Mouse (Mus musculus) liver, embryonic 13.5 days (tissue): ENCODE data around the gene Bhlhe41. TPM values are rescaled to one million over a fixed set of nuclear protein-coding genes. Genes with fewer than 3 reads are reported as not detected.

Source experiments
- ATAC-seq: fragments of 200-750 bp; cut with Nextera tagmentation; 2 replicates; pipeline ENCODE4 v1.8.0; 2017; ENCODE audit warnings: low read depth, mild to moderate bottlenecking, moderate number of reproducible peaks, moderate library complexity
- DNase-seq: peaks from one replicate; pipeline ENCODE4 v3.0.0; 2022
- H3K27ac ChIP-seq: fragments of 300-500 bp; sonication (generic); 2 replicates; pipeline ENCODE4 v1.5.1; 2015; ENCODE audit warnings: moderate library complexity, mild to moderate bottlenecking, inconsistent platforms
- H3K27me3 ChIP-seq: fragments of 300-500 bp; sonication (generic); 2 replicates; pipeline ENCODE4 v1.6.1; 2015; ENCODE audit warnings: mild to moderate bottlenecking, inconsistent platforms
- H3K36me3 ChIP-seq: fragments of 300-500 bp; sonication (generic); 2 replicates; pipeline ENCODE4 v1.6.1; 2015; ENCODE audit warnings: mild to moderate bottlenecking, inconsistent platforms
- H3K4me1 ChIP-seq: fragments of 300-500 bp; sonication (generic); replicated peaks from 2 replicates; pipeline ENCODE4 v1.6.1; 2015; ENCODE audit warnings: inconsistent platforms
- H3K4me2 ChIP-seq: fragments of 300-500 bp; sonication (generic); 2 replicates; pipeline ENCODE4 v1.6.1; 2015; ENCODE audit warnings: inconsistent platforms, mild to moderate bottlenecking, moderate library complexity
- H3K4me3 ChIP-seq: fragments of 300-500 bp; sonication (generic); replicated peaks from 2 replicates; pipeline ENCODE4 v1.5.1; 2015; ENCODE audit warnings: mild to moderate bottlenecking, inconsistent platforms
- H3K9ac ChIP-seq: fragments of 300-500 bp; sonication (generic); 2 replicates; pipeline ENCODE4 v1.6.1; 2015; ENCODE audit warnings: mild to moderate bottlenecking, inconsistent platforms
- H3K9me3 ChIP-seq: fragments of 300-500 bp; sonication (generic); replicated peaks from 2 replicates; pipeline ENCODE4 v1.6.1; 2016; ENCODE audit warnings: inconsistent platforms
- WGBS: fragments of 180-500 bp; shearing (Covaris S2); methylation state at CpG from one replicate; pipeline ENCODE4 v1.1.7; 2015; ENCODE audit not compliant: insufficient replicate concordance; 5-methylcytosine and 5-hydroxymethylcytosine counted together
- polyA plus RNA-seq: library from polyadenylated mRNA; unstranded; fragments of >200 nt; fragmentation: Nextera tagmentation; extraction: Ambion mirVana; gene quantifications from 2 replicates; pipeline ENCODE4 v1.2.1, GENCODE M21; 2015

Gene Bhlhe41
- polyA plus RNA-seq, 1 experiment from 2014 or later, result 0.08 TPM

DNA sequence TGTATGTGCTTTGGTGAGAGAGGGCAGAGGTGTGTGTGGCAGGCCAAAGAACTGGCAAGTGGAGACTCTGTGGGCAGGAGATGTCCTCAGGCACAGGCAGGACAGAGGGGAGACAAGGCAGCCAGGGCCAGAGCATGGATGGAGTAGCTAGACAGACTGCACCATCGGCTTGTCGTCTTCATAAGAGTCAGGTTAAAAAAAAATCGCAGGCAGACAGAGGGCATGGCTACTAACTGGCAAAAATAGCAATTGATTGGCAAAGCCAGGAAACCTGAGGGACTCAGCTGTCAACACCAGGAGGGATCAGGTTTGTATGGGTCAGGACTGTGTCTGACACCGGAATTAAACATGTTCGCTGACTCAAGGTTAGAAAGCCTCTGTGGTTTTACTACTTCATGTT, 10.6 kb downstream of the Bhlhe41 start:
- H3K9ac ChIP-seq, result no peak overlapping the region
- no peak overlapping the region for H3K27ac ChIP-seq
- ATAC-seq (no peak), DNase-seq (no peak)
- no peak overlapping the region for H3K4me3 ChIP-seq
- peaks cover 12% of the 10 kb centered on the region for H3K4me1 ChIP-seq
- 71% methylated on average over 5 of the region's 5 CpGs for WGBS
- 0 out of 2 replicates have a peak, but pooled peaks cover 7% of the 10 kb centered on the region for H3K27me3 ChIP-seq
- H3K9me3 ChIP-seq, result no peaks in the 10 kb centered on the region
- H3K4me2 ChIP-seq, result no peak overlapping the region
- no peaks in the 10 kb centered on the region for H3K36me3 ChIP-seq

DNA sequence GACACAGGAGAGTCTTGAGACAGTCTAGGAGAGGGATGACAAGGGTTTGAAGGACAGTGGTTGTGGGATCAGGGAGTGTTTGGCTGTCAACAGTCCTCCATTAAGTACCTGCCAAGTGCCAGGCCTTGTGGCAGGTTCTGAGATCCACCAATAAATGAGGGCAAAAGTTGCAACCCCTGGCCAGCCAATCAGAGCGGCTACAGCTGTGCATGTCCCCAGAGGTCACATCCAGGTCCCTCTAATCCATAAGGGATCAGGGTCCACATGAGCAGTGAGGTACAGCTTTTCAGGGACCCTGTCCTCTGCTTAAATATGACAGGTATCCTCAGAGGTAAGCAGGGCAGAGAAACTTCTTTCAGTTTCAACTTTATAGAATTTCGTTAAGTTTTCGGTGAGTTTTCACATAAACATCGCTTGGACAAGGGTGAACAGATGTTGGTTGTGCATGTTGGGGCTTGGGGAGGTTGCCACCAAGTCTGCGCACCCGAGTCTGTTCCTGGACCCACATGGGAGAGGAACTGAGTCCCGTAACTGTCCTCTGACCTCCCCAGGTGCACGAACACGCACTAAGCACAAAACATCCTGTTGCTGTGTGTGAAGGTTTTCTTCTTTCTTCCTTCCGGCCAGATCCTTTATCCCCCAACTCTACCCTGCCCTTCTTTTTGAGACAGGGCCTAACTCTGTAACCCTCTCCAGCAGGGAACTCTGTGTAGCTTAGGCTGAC, 11.8 kb downstream of the Bhlhe41 start:
- no peaks in the 10 kb centered on the region for H3K9me3 ChIP-seq
- H3K9ac ChIP-seq, result no peak overlapping the region
- H3K4me1 ChIP-seq, result peaks cover 12% of the 10 kb centered on the region
- WGBS, result 79% methylated on average over 10 of the region's 10 CpGs
- ATAC-seq, result no peak
- no peak for DNase-seq
- H3K27me3 ChIP-seq, result 0 out of 2 replicates have a peak, but pooled peaks cover 7% of the 10 kb centered on the region
- no peak overlapping the region for H3K27ac ChIP-seq
- no peak overlapping the region for H3K4me2 ChIP-seq
- no peak overlapping the region for H3K4me3 ChIP-seq
- no peaks in the 10 kb centered on the region for H3K36me3 ChIP-seq

DNA sequence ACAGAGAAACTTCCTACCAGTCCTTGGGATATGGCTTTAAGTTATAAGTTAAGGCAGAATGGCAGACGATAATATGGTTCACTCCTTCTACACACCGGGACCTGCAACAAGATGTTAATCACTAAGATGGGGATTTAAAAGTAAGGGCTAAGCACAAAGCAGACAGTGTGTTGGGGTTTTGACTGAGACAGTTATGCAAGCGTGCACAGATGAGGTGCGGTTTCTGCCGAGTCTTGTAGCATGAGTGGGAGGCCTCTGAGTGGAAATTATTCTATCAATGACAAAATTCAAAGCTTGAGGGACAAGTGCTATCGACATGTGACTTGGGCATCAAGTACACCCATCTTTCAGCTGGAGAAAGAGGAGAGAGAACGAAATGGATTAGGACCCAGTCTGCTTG, 12.7 kb downstream of the Bhlhe41 start:
- Histone ChIP-seq H3K4me3 (no peak overlapping the region), H3K4me1 (peaks cover 12% of the 10 kb centered on the region), H3K27ac (no peak overlapping the region), H3K36me3 (no peaks in the 10 kb centered on the region), H3K4me2 (no peak overlapping the region), H3K9ac (no peak overlapping the region), H3K27me3 (0 out of 2 replicates have a peak, but pooled peaks cover 4% of the 10 kb centered on the region), H3K9me3 (no peaks in the 10 kb centered on the region)
- ATAC-seq (no peak), DNase-seq (no peak)
- WGBS, result 80% methylated on average over 7 of the region's 7 CpGs

DNA sequence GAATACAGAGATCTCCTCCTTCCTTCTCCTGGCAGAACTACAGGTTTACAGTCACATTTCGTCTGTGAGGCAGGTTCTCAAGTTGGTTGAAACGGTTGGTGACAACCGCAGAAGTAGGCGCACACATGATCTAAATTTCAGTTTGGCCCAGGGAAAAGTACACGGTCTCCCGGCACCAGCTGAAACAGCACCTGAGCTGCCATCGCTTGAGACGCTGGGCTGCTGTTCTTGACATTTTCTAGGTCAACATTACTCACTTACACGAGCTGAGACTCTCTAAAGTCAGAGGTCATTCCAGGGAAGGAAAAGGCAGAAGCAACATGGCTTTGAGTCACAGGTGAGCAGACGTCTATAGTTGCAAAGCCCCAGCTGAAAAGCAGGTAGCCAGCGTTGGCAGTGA, 13.4 kb downstream of the Bhlhe41 start:
- DNase-seq (no peak), ATAC-seq (no peak)
- Histone ChIP-seq H3K27me3 (no peaks in the 10 kb centered on the region), H3K36me3 (no peaks in the 10 kb centered on the region), H3K4me3 (no peak overlapping the region), H3K9ac (no peak overlapping the region), H3K27ac (no peak overlapping the region), H3K4me2 (no peak overlapping the region), H3K4me1 (peaks cover 12% of the 10 kb centered on the region), H3K9me3 (no peaks in the 10 kb centered on the region)
- WGBS, result 65% methylated on average over 11 of the region's 11 CpGs

DNA sequence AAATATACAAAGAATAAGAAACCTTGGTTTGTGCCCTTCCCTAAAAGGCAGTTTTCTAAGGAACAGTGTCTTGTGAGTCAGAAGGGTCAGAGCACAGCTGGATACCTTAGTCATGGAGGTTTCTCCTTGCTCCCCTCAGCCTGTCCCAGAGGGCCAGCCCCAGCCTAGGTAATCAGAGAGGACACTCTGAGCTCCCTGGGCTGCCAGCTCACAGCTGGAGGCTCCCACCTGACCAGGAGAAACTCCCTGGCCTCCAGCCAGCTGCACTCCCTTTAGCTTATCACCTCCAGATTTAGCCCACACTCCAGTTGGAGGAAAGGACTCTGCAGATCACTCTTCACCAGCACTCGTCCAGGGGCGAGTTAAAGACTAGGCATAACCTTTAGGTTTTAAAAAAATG, 14.6 kb downstream of the Bhlhe41 start:
- H3K36me3 ChIP-seq, result no peaks in the 10 kb centered on the region
- no peak overlapping the region for H3K4me3 ChIP-seq
- no peak for DNase-seq
- H3K4me1 ChIP-seq, result peaks cover 8% of the 10 kb centered on the region
- WGBS, result 19% methylated on average over 2 of the region's 2 CpGs
- H3K27me3 ChIP-seq, result no peaks in the 10 kb centered on the region
- H3K27ac ChIP-seq, result no peak overlapping the region
- H3K9ac ChIP-seq, result no peak overlapping the region
- no peaks in the 10 kb centered on the region for H3K9me3 ChIP-seq
- no peak for ATAC-seq
- H3K4me2 ChIP-seq, result no peak overlapping the region

DNA sequence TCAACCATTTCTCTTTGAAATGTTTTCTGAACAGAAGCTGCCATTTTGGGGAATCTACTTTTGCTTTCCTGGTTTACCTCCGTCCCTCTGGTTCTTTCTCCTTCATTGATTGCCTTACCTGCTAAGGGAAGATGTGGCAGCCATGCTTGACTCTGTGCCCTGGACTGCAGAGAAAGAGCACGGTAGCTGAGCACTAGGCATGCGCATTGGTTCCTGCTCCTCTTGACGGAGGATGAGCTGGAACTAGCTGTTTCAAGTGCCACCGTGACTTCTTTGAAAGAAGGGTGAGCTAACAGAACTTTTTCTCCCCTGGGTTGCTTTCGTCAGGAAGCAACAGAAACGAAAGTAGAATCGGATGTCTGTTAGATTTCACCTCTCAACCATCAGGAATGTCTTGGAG, 17.7 kb downstream of the Bhlhe41 start:
- Histone ChIP-seq H3K4me2 (no peak overlapping the region), H3K4me3 (no peak overlapping the region), H3K9ac (no peak overlapping the region), H3K27me3 (no peaks in the 10 kb centered on the region), H3K9me3 (no peaks in the 10 kb centered on the region), H3K36me3 (no peaks in the 10 kb centered on the region), H3K4me1 (no peaks in the 10 kb centered on the region), H3K27ac (no peak overlapping the region)
- WGBS, result 77% methylated on average over 8 of the region's 8 CpGs
- DNase-seq (no peak), ATAC-seq (no peak)

DNA sequence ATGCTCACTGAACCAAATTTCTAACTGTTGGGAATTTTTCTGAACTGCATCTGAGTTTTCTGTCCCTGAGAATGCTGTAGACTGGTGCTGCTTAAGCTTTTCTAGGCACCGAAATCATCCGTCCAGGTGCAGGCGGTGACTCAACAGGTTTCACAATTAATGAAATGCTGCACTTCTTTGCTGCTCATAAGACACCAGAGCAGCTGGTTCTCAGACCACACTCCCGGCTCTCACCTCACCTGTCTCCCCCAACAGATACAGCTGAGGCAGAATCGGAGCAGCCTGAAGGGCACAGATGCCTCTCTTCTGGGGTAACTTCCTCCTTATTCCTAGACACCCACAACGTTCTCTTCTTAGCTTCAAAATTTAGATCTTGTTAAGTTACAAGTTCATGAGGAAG, 18.4 kb downstream of the Bhlhe41 start:
- DNase-seq, result no peak
- H3K27me3 ChIP-seq, result no peaks in the 10 kb centered on the region
- 65% methylated on average over 6 of the region's 6 CpGs for WGBS
- H3K4me2 ChIP-seq, result no peak overlapping the region
- H3K36me3 ChIP-seq, result no peaks in the 10 kb centered on the region
- H3K9me3 ChIP-seq, result no peaks in the 10 kb centered on the region
- no peak overlapping the region for H3K9ac ChIP-seq
- no peaks in the 10 kb centered on the region for H3K4me1 ChIP-seq
- H3K4me3 ChIP-seq, result no peak overlapping the region
- no peak overlapping the region for H3K27ac ChIP-seq
- ATAC-seq, result no peak

DNA sequence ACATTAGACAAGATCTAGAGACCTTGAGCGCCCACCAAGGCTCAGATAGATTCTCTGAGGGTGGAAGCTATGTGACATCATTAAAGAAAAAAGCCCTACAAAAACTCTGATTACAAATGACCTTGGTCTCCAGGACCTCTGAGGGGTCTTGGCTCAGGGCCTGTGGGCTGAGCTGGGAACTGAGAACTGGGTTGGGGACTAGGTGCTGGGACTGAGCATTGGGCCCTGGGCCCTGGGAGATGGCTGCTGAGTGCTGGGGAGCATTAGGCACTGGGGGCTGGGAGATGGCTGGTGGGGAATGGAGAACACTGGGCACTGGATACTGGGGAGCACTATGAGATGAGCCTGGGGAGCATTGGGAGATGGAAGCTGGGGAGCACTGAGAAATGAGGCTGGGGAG, 19.3 kb downstream of the Bhlhe41 start:
- no peak for DNase-seq
- Histone ChIP-seq H3K27me3 (no peaks in the 10 kb centered on the region), H3K4me2 (no peak overlapping the region), H3K27ac (no peak overlapping the region), H3K36me3 (no peaks in the 10 kb centered on the region), H3K9ac (no peak overlapping the region), H3K4me3 (no peak overlapping the region), H3K4me1 (no peaks in the 10 kb centered on the region), H3K9me3 (no peaks in the 10 kb centered on the region)
- WGBS, result 44% methylated on average over 1 of the region's 1 CpGs
- ATAC-seq, result no peak

DNA sequence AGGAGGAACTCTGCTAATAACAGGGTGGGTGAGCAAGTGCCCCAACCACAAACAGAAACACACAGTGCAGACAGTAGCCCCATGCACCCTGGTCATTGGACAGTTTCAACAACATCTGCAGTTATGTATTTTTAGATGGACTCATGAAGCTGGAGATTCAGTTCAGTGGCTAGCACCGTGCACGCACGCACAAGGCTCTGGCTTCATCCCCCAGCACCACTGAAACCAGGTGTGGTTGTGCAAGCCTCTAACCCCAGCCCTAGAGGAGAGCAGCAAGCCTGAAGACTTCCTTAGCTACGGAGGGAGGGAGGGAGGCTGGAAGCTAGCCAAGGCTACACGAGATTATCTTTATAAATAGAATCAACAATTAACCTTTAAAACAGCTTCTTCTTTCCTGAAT, 19.7 kb downstream of the Bhlhe41 start:
- H3K36me3 ChIP-seq, result no peaks in the 10 kb centered on the region
- no peak overlapping the region for H3K4me3 ChIP-seq
- H3K27ac ChIP-seq, result no peak overlapping the region
- WGBS, result 57% methylated on average over 5 of the region's 5 CpGs
- H3K9me3 ChIP-seq, result no peaks in the 10 kb centered on the region
- DNase-seq (no peak), ATAC-seq (no peak)
- no peaks in the 10 kb centered on the region for H3K27me3 ChIP-seq
- H3K9ac ChIP-seq, result no peak overlapping the region
- H3K4me2 ChIP-seq, result no peak overlapping the region
- no peaks in the 10 kb centered on the region for H3K4me1 ChIP-seq

DNA sequence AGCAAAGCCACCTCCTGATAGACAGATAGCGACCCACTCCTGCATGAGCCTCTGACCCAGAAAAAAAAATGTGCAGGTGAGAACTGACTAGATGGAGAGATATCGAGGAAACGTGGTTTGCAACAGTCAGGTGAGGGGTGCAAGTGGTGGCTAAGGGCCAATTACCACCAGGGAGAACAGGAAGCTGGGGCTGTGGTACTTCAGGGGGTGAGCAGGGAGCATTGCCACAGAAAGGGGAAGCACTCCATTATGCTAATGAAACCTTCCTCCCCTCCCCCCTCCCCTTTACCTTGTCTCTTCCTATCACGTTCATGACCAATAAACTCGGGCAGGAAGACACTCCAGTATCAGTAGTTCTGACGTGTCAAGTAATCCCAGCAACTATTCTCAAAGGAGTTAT, 30.0 kb downstream of the Bhlhe41 start:
- H3K27me3 ChIP-seq, result 0 out of 2 replicates have a peak, but pooled peaks cover 3% of the 10 kb centered on the region
- WGBS, result 16% methylated on average over 6 of the region's 6 CpGs
- H3K4me3 ChIP-seq, result no peak overlapping the region
- no peak for DNase-seq
- no peak overlapping the region for H3K4me2 ChIP-seq
- H3K9ac ChIP-seq, result no peak overlapping the region
- no peak for ATAC-seq
- no peaks in the 10 kb centered on the region for H3K9me3 ChIP-seq
- no peak overlapping the region for H3K27ac ChIP-seq
- H3K36me3 ChIP-seq, result no peaks in the 10 kb centered on the region
- H3K4me1 ChIP-seq, result no peaks in the 10 kb centered on the region

DNA sequence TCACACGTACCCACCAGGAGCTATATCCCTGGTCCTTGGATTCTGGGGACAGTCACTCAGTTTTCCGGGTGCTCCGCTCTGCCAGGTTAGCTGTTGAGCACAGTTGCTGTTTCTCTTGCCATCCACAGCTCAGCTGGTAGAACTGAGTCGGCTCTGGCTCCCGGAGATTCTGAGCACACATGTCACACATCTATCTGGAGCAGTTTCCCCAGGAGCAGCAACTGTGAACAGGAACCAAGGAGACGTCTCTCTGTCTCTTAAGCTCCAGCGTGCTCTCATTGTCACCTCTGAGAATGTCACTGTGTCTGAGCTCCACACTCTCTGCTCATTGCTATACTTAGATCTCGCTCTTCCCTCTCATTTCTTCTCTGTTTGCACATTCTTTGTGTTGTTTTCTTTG, 32.4 kb downstream of the Bhlhe41 start:
- no peaks in the 10 kb centered on the region for H3K4me1 ChIP-seq
- H3K36me3 ChIP-seq, result no peaks in the 10 kb centered on the region
- no peaks in the 10 kb centered on the region for H3K9me3 ChIP-seq
- no peak overlapping the region for H3K9ac ChIP-seq
- H3K4me2 ChIP-seq, result no peak overlapping the region
- DNase-seq (no peak), ATAC-seq (no peak)
- WGBS, result 55% methylated on average over 8 of the region's 8 CpGs
- H3K27ac ChIP-seq, result no peak overlapping the region
- H3K27me3 ChIP-seq, result 0 out of 2 replicates have a peak, but pooled peaks cover 3% of the 10 kb centered on the region
- no peak overlapping the region for H3K4me3 ChIP-seq

DNA sequence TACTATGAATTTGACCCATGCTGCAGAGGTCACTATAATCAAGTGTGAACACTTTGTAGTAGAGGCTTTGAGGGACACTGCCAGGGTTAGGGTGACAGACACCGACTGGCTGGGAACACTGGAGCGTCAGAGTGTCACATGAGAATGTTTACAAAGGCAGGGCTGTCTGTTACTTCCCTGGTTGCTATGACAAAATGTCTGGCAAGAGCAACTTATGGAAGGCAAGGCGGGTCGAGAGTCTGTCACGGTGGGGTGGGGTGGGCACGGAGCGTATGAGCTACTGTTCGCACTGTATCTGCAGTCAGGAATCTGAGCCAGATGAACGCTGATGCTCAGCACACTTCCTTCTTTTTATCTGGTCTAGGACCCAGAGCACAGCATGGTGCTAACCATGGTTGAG, 34.7 kb downstream of the Bhlhe41 start:
- H3K4me2 ChIP-seq, result no peak overlapping the region
- 55% methylated on average over 9 of the region's 9 CpGs for WGBS
- DNase-seq, result no peak
- H3K9me3 ChIP-seq, result no peaks in the 10 kb centered on the region
- ATAC-seq, result 0 out of 2 replicates have a peak, but pooled peaks have one; percentile 24
- H3K36me3 ChIP-seq, result no peaks in the 10 kb centered on the region
- H3K4me1 ChIP-seq, result no peaks in the 10 kb centered on the region
- no peak overlapping the region for H3K27ac ChIP-seq
- no peak overlapping the region for H3K4me3 ChIP-seq
- H3K9ac ChIP-seq, result no peak overlapping the region
- H3K27me3 ChIP-seq, result 0 out of 2 replicates have a peak, but pooled peaks cover 3% of the 10 kb centered on the region
